Mouse (Mus musculus) liver, embryonic 16.5 days (tissue): ENCODE measurements around the gene P3h4. TPM values are rescaled to one million over a fixed set of nuclear protein-coding genes. Genes with fewer than 3 reads are reported as not detected.

Source experiments
- ATAC-seq: fragments of 200-750 bp; cut with Nextera tagmentation; 2 replicates; pipeline ENCODE4 v1.8.0; 2017; ENCODE audit warnings: low read depth, mild to moderate bottlenecking, moderate number of reproducible peaks, moderate library complexity
- H3K27ac ChIP-seq: fragments of 300-500 bp; sonication (generic); 2 replicates; pipeline ENCODE4 v1.5.1; 2014; ENCODE audit warnings: mild to moderate bottlenecking, low read length
- H3K27me3 ChIP-seq: fragments of 300-500 bp; sonication (generic); 2 replicates; pipeline ENCODE4 v1.6.1; 2014; ENCODE audit warnings: low read depth, low read length, mixed read lengths; ENCODE audit not compliant: control insufficient read depth, insufficient read depth
- H3K36me3 ChIP-seq: fragments of 300-500 bp; sonication (generic); 2 replicates; pipeline ENCODE4 v1.6.1; 2014; ENCODE audit warnings: mild to moderate bottlenecking; ENCODE audit not compliant: control insufficient read depth, insufficient read depth
- H3K4me1 ChIP-seq: fragments of 300-500 bp; sonication (generic); 2 replicates; pipeline ENCODE4 v1.6.1; 2014; ENCODE audit warnings: low read depth, low read length, mixed read lengths; ENCODE audit not compliant: control insufficient read depth
- H3K4me2 ChIP-seq: fragments of 300-500 bp; sonication (generic); 2 replicates; pipeline ENCODE4 v1.6.1; 2014; ENCODE audit warnings: low read depth, low read length, mixed read lengths
- H3K4me3 ChIP-seq: fragments of 300-500 bp; sonication (generic); 2 replicates; pipeline ENCODE4 v1.5.1; 2014; ENCODE audit warnings: low read depth, mild to moderate bottlenecking, low read length
- H3K9ac ChIP-seq: fragments of 300-500 bp; sonication (generic); 2 replicates; pipeline ENCODE4 v1.6.1; 2014; ENCODE audit warnings: low read depth, low read length
- H3K9me3 ChIP-seq: fragments of 300-500 bp; sonication (generic); replicated peaks from 2 replicates; pipeline ENCODE4 v1.6.1; 2016; ENCODE audit warnings: low read length; ENCODE audit not compliant: control insufficient read depth
- WGBS: fragments of 180-500 bp; shearing (Covaris S2); extraction: QIAGEN DNeasy Blood & Tissue Kit; methylation state at CpG from one replicate; pipeline ENCODE4 v1.1.7; 2014; ENCODE audit not compliant: insufficient replicate concordance; 5-methylcytosine and 5-hydroxymethylcytosine counted together
- polyA plus RNA-seq: library from polyadenylated mRNA; unstranded; fragments of >200 nt; fragmentation: Nextera tagmentation; extraction: Ambion mirVana; gene quantifications from 2 replicates; pipeline ENCODE4 v1.2.1, GENCODE M21; 2015

Gene P3h4
- polyA plus RNA-seq, 1 experiment from 2014 or later: 4.0 TPM

DNA sequence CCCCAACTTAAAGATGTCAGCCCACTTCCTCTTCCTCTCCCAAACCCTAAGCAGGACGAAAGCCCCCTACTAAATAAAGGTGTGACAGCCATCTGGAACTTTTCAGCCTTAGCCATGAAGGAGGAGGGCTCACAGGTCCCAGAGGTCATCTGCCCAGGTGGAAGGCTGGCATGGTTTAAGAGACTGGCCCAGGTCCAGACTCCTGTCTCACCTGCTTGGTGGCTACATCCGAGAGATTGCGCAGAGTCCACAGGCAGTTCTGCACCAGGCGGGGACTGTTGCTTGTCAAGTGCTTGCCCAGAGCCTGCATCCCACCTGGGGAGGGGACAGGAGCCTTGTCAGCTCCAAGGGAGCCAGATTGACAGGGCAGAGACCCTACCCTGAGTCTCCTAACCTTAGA lies 35.3 kb downstream of the P3h4 start:
- WGBS: 69% methylated on average over 4 of the region's 4 CpGs
- no peak for ATAC-seq
- Histone ChIP-seq H3K4me1 (no peaks in the 10 kb centered on the region), H3K4me2 (no peak overlapping the region), H3K27ac (no peak overlapping the region), H3K27me3 (no peaks in the 10 kb centered on the region), H3K9ac (no peak overlapping the region), H3K4me3 (no peak overlapping the region), H3K9me3 (no peaks in the 10 kb centered on the region), H3K36me3 (peaks cover 3% of the 10 kb centered on the region)

DNA sequence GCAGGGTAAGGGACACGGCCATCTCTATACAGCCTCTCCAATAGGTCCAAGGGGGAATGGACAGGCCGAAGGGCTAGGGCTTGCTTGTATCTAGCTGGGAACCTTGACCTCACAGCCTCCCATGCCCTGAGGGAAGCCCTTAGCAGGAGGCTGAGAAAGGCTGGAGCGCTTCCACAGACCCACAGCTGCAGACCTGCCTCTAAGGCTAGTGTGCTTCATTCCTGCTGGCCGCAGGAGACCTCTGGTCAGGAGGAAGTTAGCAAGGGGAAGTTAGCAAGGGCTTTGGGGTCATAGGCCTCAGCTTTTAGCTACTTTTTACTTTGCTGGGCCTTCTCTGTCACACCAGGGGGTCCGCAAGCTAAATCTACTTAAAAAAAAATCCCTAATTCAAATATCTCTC lies 36.2 kb downstream of the P3h4 start:
- WGBS: 72% methylated on average over 5 of the region's 5 CpGs
- no peaks in the 10 kb centered on the region for H3K27me3 ChIP-seq
- H3K9ac ChIP-seq: no peak overlapping the region
- H3K4me3 ChIP-seq: no peak overlapping the region
- H3K36me3 ChIP-seq: peaks cover 7% of the 10 kb centered on the region
- H3K9me3 ChIP-seq: no peaks in the 10 kb centered on the region
- H3K4me2 ChIP-seq: no peak overlapping the region
- H3K27ac ChIP-seq: no peak overlapping the region
- no peaks in the 10 kb centered on the region for H3K4me1 ChIP-seq
- ATAC-seq: no peak

DNA sequence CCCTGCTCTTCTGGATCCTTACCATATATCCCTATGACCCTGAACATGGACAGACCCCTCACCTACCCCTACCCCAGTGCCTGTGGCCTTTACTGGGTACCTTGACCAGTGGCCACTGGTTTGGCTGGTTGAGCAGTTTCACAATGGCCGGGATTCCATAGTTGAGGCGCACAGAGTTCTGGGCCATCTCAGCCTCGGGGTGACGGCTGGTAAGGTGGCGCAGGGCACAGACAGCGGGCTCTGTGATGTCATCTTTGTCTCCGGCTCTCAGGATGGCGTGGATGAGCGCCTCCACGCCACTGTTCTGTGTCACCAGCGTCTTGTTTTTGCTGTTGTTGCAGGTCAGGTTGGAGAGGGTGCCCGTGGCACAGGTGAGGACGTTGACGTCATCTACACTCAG lies 36.6 kb downstream of the P3h4 start:
- no peaks in the 10 kb centered on the region for H3K9me3 ChIP-seq
- ATAC-seq: no peak
- no peaks in the 10 kb centered on the region for H3K4me1 ChIP-seq
- no peak overlapping the region for H3K9ac ChIP-seq
- H3K27me3 ChIP-seq: no peaks in the 10 kb centered on the region
- peaks cover 7% of the 10 kb centered on the region for H3K36me3 ChIP-seq
- 73% methylated on average over 14 of the region's 14 CpGs for WGBS
- no peak overlapping the region for H3K4me3 ChIP-seq
- no peak overlapping the region for H3K4me2 ChIP-seq
- no peak overlapping the region for H3K27ac ChIP-seq

DNA sequence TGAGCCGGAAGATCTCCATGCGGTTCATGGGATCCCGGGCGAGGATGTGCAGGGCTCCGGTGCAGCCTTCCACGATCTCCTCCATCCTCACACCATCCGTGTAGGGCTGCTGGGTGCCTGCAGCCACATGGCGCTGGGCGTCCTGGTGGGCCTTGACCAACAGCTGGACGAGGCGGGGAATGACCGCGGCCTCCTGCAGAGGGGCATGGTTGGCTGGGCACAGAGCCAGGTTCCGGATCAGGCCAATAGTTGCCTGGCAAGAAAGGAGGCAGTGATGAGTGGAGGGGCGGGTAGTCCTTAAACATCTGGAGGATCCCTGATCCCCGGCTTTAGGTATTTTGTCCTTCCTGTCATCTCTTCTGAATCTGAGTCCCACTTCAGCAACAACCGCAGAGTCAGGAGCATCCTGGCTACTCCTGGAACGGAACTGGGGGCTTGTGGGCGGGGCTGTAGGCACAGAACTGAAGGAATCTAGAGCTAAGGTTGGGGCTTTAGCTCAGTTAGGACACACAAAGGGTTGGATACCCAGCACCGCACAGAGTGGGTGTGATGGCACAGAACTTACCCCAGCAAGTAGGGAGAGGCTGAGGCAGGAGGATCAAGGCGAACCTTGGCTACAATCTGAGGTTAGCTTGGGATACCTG lies 37.8 kb downstream of the P3h4 start:
- no peak for ATAC-seq
- 78% methylated on average over 21 of the region's 21 CpGs for WGBS
- Histone ChIP-seq H3K9me3 (no peaks in the 10 kb centered on the region), H3K9ac (no peak overlapping the region), H3K4me1 (no peaks in the 10 kb centered on the region), H3K27ac (no peak overlapping the region), H3K4me2 (no peak overlapping the region), H3K36me3 (peaks cover 7% of the 10 kb centered on the region), H3K27me3 (no peaks in the 10 kb centered on the region), H3K4me3 (no peak overlapping the region)

DNA sequence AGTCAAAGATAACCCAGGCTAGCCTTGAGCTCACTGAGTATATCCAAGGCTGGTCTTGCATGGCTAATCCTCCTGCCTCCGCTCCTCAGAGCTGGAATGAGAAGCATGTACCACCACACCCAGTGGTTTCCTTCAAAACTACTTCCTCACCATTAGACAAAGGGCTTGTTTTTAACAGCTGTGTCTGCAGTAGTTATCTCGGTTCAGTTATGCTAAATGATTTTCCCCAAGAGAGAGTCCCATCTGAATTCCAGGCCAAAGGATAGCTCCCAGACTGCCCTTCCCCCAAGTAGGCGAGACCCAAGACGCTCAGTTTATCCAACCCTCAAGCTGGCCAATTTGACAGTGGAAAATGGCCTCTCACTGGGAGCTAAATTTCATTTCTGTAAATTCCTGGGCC lies 38.6 kb downstream of the P3h4 start:
- Histone ChIP-seq H3K27ac (no peak overlapping the region), H3K9ac (no peak overlapping the region), H3K27me3 (no peaks in the 10 kb centered on the region), H3K4me2 (no peak overlapping the region), H3K4me1 (no peaks in the 10 kb centered on the region), H3K4me3 (no peak overlapping the region), H3K9me3 (no peaks in the 10 kb centered on the region), H3K36me3 (peaks cover 7% of the 10 kb centered on the region)
- 52% methylated on average over 4 of the region's 4 CpGs for WGBS
- ATAC-seq: no peak

DNA sequence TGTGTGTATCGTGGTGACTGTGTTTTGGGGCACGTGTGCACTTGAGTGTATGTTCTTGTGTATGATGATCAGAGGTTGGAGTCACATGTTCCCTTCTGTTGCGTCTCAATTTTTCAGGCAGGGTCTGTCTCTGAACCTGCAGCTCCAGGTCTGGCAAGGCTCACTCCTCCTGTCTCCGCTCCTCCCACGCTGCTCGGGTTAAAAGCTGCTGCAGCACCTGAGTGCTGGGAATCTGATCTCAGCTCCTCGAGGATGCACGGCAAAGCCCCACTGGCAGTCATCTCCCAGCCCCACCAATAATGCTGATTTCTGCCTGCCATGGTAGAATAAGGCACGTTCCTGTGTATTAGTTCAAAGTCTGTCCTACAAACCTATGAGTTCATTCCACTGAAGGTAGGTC lies 39.5 kb downstream of the P3h4 start:
- Histone ChIP-seq H3K4me3 (no peak overlapping the region), H3K36me3 (peaks cover 7% of the 10 kb centered on the region), H3K9me3 (no peaks in the 10 kb centered on the region), H3K4me1 (no peaks in the 10 kb centered on the region), H3K9ac (no peak overlapping the region), H3K27ac (no peak overlapping the region), H3K27me3 (no peaks in the 10 kb centered on the region), H3K4me2 (no peak overlapping the region)
- no peak for ATAC-seq
- WGBS: 70% methylated on average over 9 of the region's 9 CpGs

DNA sequence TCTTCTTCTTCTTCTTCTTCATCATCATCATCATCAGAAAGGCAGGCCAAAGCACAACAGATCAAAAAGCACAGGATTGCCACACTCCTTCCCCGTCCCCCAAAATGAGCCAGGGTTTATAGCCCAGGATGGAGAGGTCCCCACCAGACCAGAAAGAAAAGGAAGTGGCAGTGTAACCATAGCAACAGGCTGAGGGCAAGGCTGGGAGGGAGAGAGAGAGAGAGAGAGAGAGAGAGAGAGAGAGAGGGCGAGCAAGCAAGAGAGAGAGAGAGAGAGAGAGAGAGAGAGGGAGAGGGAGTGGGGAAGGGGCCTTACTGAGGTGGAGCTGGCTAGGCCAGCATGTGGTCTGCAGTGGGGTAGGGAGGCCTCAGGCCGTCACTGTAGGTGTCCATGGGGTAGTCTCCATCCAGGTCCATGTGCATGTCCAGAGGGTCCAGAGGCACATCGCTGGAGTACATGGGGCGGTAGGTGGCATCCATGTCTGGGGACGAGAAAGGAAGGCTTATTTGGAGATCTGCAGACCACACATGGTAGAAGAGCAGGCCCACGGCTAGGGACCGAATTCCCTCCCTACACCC lies 42.6 kb downstream of the P3h4 start:
- no peak for ATAC-seq
- H3K36me3 ChIP-seq: peaks cover 4% of the 10 kb centered on the region

DNA sequence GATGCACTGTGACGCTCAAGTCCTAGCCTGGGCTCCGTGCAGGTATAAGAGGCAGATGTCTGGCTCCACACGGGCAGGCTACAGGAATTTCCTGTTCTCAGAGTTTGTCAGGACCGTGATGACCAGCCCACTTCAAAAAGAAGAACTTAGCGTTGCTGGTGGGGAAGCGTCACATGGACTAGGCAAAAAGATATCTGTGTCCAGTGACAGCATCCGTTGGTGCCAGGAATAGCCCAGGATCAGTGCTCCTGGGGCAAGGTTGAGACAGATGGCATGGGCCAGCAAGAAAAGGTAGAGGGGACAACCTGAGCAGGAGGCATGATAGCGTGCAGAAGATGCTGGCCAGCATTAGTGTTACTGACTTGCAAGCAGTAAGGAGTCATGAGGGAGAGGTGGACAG lies 44.8 kb downstream of the P3h4 start:
- H3K27ac ChIP-seq: no peak overlapping the region
- no peaks in the 10 kb centered on the region for H3K4me1 ChIP-seq
- no peak overlapping the region for H3K4me2 ChIP-seq
- no peaks in the 10 kb centered on the region for H3K9me3 ChIP-seq
- H3K27me3 ChIP-seq: no peaks in the 10 kb centered on the region
- H3K4me3 ChIP-seq: no peak overlapping the region
- no peak for ATAC-seq
- peaks cover 4% of the 10 kb centered on the region for H3K36me3 ChIP-seq
- 29% methylated on average over 8 of the region's 8 CpGs for WGBS
- H3K9ac ChIP-seq: no peak overlapping the region

More for the DNA sequence above, 42.6 kb downstream of the P3h4 start:
- H3K4me3 ChIP-seq: no peak overlapping the region
- H3K27me3 ChIP-seq: no peaks in the 10 kb centered on the region
- WGBS: 67% methylated on average over 7 of the region's 8 CpGs
- no peaks in the 10 kb centered on the region for H3K9me3 ChIP-seq
- no peak overlapping the region for H3K27ac ChIP-seq
- no peak overlapping the region for H3K9ac ChIP-seq
- H3K4me2 ChIP-seq: no peak overlapping the region
- H3K4me1 ChIP-seq: no peaks in the 10 kb centered on the region

DNA sequence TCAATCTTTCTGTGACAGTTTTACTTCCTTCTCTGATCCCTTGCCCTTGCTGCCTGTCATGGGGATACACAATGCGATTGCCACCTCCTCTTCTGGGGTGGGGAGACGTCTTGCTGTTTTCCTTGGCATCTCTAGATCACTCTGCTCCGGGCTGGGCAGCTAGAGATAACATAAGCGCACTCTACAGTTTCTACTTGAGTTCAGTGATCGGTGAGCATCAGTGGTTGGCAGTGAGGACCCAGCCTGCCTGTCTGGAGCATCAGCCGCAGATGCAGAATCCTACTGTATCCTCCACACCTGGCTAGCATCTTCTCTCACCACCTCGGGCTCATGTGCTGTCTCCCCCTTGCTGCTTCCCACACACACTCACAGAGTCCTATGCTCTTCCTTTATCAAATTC lies 45.5 kb downstream of the P3h4 start:
- peaks cover 4% of the 10 kb centered on the region for H3K36me3 ChIP-seq
- no peak for ATAC-seq
- H3K4me2 ChIP-seq: no peak overlapping the region
- H3K27ac ChIP-seq: no peak overlapping the region
- H3K4me3 ChIP-seq: no peak overlapping the region
- no peaks in the 10 kb centered on the region for H3K4me1 ChIP-seq
- 51% methylated on average over 7 of the region's 7 CpGs for WGBS
- no peaks in the 10 kb centered on the region for H3K27me3 ChIP-seq
- H3K9ac ChIP-seq: no peak overlapping the region
- H3K9me3 ChIP-seq: no peaks in the 10 kb centered on the region
